Mouse (Mus musculus): ENCODE data around the gene Pck1. TPM values are rescaled to one million over a fixed set of nuclear protein-coding genes. Genes with fewer than 3 reads are reported as not detected.

The Pck1 gene
- total and polyA plus RNA-seq, 3 experiments = 18.0 to 35.3 (median 20.5) TPM

DNA sequence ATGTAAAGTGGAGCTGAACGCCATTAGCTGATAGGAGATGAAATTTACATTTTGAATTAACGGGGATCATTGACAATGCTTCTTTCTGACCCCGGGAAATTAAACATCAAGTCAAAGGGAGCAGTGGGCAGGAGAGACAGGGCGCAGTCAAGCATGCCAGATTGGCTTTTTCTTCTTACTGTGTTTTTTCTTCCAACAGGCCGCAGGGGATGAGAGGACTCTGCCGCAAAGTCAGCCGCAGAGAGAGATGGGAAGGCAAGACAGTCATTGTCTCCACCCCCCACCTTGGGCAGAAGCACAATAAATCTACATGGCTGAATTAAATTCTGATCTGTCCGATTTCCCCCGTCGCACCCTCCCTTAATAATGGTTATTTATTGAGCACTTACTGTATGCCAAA, 12.5 kb downstream of the Pck1 start:
- Histone ChIP-seq H3K27me3 (ENCODE audit: control insufficient read depth, insufficient read depth, low read length) (no peaks in the 10 kb centered on the region), H3K4me3 (no peak overlapping the region), H3K79me2 (replicated peaks; ENCODE audit: control insufficient read depth, insufficient read depth, low read length) (no peaks in the 10 kb centered on the region), H3K4me1 (ENCODE audit: control insufficient read depth, insufficient read depth, low read length) (no peaks in the 10 kb centered on the region), H3K27ac (no peak overlapping the region), H3K36me3 (ENCODE audit: control insufficient read depth, insufficient read depth, low read length) (no peaks in the 10 kb centered on the region), H3K9ac (ENCODE audit: low read depth, low read length) (no peak overlapping the region)
- WGBS = 88% methylated on average over 10 of the region's 10 CpGs
- DNase-seq = no peak
- TF ChIP-seq EP300 (IDR thresholded peaks at IDR 0.05; ENCODE audit: insufficient read depth, low read depth, low read length) (no peak), CTCF (IDR thresholded peaks at IDR 0.05) (no peak), POLR2A (IDR thresholded peaks at IDR 0.05; ENCODE audit: insufficient read depth, low read depth, low read length) (no peak)
- intact Hi-C loops (cut with DNase I) = loop anchor here (2.0 kb wide), 1 partner anchor 19 kb away; no protein-coding TSS in a partner anchor

DNA sequence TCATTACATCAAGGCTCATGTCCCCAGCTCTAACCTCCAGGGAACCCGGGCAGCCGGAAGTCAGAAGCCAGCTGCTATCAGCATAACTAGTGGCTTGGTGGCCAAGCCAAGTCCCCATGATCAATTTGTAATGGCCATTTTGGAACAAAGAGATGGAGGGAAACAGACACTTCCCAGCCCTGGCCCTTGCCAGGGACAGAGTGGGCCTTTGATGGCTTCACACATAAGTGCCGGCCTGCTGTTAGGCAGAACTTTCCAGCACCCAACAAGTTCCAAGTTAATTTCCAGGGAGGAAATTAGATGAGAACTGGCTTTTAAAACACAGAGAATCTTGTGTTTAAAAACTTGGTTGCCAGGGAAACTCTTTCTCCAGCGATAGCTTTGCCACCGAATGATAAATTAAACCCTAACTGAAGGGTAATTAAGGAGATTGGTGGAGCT, 15.6 kb downstream of the Pck1 start:
- Histone ChIP-seq H3K9ac (ENCODE audit: low read depth, low read length) (no peak overlapping the region), H3K4me3 (no peak overlapping the region), H3K36me3 (ENCODE audit: control insufficient read depth, insufficient read depth, low read length) (no peaks in the 10 kb centered on the region), H3K79me2 (replicated peaks; ENCODE audit: control insufficient read depth, insufficient read depth, low read length) (no peaks in the 10 kb centered on the region), H3K27ac (no peak overlapping the region), H3K4me1 (ENCODE audit: control insufficient read depth, insufficient read depth, low read length) (peaks cover 2% of the 10 kb centered on the region; the same call in 1 of the 2 replicates), H3K27me3 (ENCODE audit: control insufficient read depth, insufficient read depth, low read length) (no peaks in the 10 kb centered on the region)
- DNase-seq = peak; percentile 36 to 56
- no peak for TF ChIP-seq POLR2A (IDR thresholded peaks at IDR 0.05; ENCODE audit: insufficient read depth, low read depth, low read length)
- no peak for TF ChIP-seq EP300 (IDR thresholded peaks at IDR 0.05; ENCODE audit: insufficient read depth, low read depth, low read length)
- no peak for TF ChIP-seq CTCF (IDR thresholded peaks at IDR 0.05)
- intact Hi-C loops (cut with DNase I) = no loop called here
- WGBS = 62% methylated on average over 5 of the region's 5 CpGs

DNA sequence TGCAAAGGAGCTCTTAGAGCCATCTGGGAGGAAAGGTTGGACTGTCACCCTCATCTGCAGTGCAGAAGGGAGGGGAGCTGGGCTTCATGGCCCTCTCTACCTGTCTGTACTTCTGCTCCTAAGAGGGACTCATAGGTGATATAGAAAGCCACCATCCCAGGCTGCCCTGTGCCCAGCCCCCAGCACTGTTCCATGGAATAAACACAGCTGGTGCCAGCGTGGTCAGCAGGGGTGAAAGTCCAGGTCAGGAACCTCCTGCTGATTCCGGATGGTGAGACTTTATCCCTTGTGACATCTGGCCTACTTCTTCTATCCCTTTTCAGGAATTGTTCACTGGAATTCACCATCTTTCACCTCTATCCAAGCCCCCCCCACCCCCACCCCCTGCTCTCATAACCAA, 17.2 kb downstream of the Pck1 start:
- no peak overlapping the region for H3K27ac ChIP-seq
- H3K36me3 ChIP-seq (ENCODE audit: control insufficient read depth, insufficient read depth, low read length) = no peaks in the 10 kb centered on the region
- peaks cover 2% of the 10 kb centered on the region; the same call in 1 of the 2 replicates for H3K4me1 ChIP-seq (ENCODE audit: control insufficient read depth, insufficient read depth, low read length)
- no peak overlapping the region for H3K4me3 ChIP-seq
- no peak overlapping the region for H3K9ac ChIP-seq (ENCODE audit: low read depth, low read length)
- 68% methylated on average over 2 of the region's 2 CpGs for WGBS
- intact Hi-C loops (cut with DNase I) = loop anchor here (10.0 kb wide), 1 partner anchor 155 kb away; no protein-coding TSS in a partner anchor
- DNase-seq = no peak
- no peaks in the 10 kb centered on the region for H3K27me3 ChIP-seq (ENCODE audit: control insufficient read depth, insufficient read depth, low read length)
- H3K79me2 ChIP-seq (replicated peaks; ENCODE audit: control insufficient read depth, insufficient read depth, low read length) = no peaks in the 10 kb centered on the region
- no peak for TF ChIP-seq POLR2A (IDR thresholded peaks at IDR 0.05; ENCODE audit: insufficient read depth, low read depth, low read length)
- TF ChIP-seq EP300 (IDR thresholded peaks at IDR 0.05; ENCODE audit: insufficient read depth, low read depth, low read length) = no peak
- no peak for TF ChIP-seq CTCF (IDR thresholded peaks at IDR 0.05)

GRCm38 (mm10) chr2:173170715-173171114, 17.9 kb downstream of the Pck1 start:
- H3K27me3 ChIP-seq (ENCODE audit: control insufficient read depth, insufficient read depth, low read length) = no peaks in the 10 kb centered on the region
- H3K4me3 ChIP-seq = no peak overlapping the region
- no peaks in the 10 kb centered on the region for H3K79me2 ChIP-seq (replicated peaks; ENCODE audit: control insufficient read depth, insufficient read depth, low read length)
- peak in 1 of 2 experiments; percentile 18 for DNase-seq
- no peak overlapping the region for H3K9ac ChIP-seq (ENCODE audit: low read depth, low read length)
- no peaks in the 10 kb centered on the region for H3K36me3 ChIP-seq (ENCODE audit: control insufficient read depth, insufficient read depth, low read length)
- no peak overlapping the region for H3K27ac ChIP-seq
- H3K4me1 ChIP-seq (ENCODE audit: control insufficient read depth, insufficient read depth, low read length) = peaks cover 2% of the 10 kb centered on the region; the same call in 1 of the 2 replicates
- no peak for TF ChIP-seq POLR2A (IDR thresholded peaks at IDR 0.05; ENCODE audit: insufficient read depth, low read depth, low read length)
- TF ChIP-seq CTCF (IDR thresholded peaks at IDR 0.05) = peak; percentile 50
- intact Hi-C loops (cut with DNase I) = loop anchor here (10.0 kb wide), 1 partner anchor 156 kb away; no protein-coding TSS in a partner anchor
- 77% methylated on average over 2 of the region's 2 CpGs for WGBS

- Histone ChIP-seq H3K36me3 (ENCODE audit: control insufficient read depth, insufficient read depth, low read length) (no peaks in the 10 kb centered on the region), H3K27ac (no peak overlapping the region), H3K4me1 (ENCODE audit: control insufficient read depth, insufficient read depth, low read length) (peaks cover 2% of the 10 kb centered on the region; the same call in 1 of the 2 replicates), H3K9ac (ENCODE audit: low read depth, low read length) (0 out of 2 replicates have a peak overlapping the region, but pooled peaks have one; percentile 8), H3K4me3 (no peak overlapping the region), H3K79me2 (replicated peaks; ENCODE audit: control insufficient read depth, insufficient read depth, low read length) (no peaks in the 10 kb centered on the region), H3K27me3 (ENCODE audit: control insufficient read depth, insufficient read depth, low read length) (no peaks in the 10 kb centered on the region)
- peak in 1 of 2 experiments; percentile 28 for DNase-seq
- TF ChIP-seq CTCF (IDR thresholded peaks at IDR 0.05) (no peak), EP300 (IDR thresholded peaks at IDR 0.05; ENCODE audit: insufficient read depth, low read depth, low read length) (no peak), POLR2A (IDR thresholded peaks at IDR 0.05; ENCODE audit: insufficient read depth, low read depth, low read length) (no peak)
- intact Hi-C loops (cut with DNase I) = loop anchor here (10.0 kb wide), 1 partner anchor 157 kb away; no protein-coding TSS in a partner anchor
- WGBS = 9% methylated on average over 30 of the region's 30 CpGs
Measured at GRCm38 (mm10) chr2:173171470-173171869, 18.6 kb downstream of the Pck1 start.

DNA sequence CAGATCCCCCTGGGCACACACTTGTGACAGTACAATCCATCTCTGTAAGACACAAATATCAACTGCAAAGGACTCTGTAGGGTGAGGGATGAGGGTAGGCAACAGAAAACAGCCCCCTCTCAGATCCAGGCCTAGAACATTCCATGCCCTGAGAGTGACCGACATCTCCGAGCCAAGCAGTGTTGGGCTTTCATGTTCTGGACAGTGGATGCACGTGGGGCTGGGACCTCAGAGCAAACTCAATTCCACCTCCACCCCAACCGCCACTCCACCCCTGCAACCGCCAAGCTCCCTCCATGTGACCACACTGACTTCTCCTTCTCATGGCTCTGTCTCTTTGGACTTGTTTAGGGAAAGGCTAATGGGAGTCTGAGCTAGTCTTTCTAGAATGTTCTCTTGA, 19.1 kb downstream of the Pck1 start:
- H3K4me3 ChIP-seq = no peak overlapping the region

More for the DNA sequence above, 19.1 kb downstream of the Pck1 start:
- intact Hi-C loops (cut with DNase I) = loop anchor here (10.0 kb wide), 1 partner anchor 157 kb away; no protein-coding TSS in a partner anchor
- TF ChIP-seq POLR2A (IDR thresholded peaks at IDR 0.05; ENCODE audit: insufficient read depth, low read depth, low read length) (no peak), EP300 (IDR thresholded peaks at IDR 0.05; ENCODE audit: insufficient read depth, low read depth, low read length) (no peak)
- Histone ChIP-seq H3K79me2 (replicated peaks; ENCODE audit: control insufficient read depth, insufficient read depth, low read length) (no peaks in the 10 kb centered on the region), H3K4me1 (ENCODE audit: control insufficient read depth, insufficient read depth, low read length) (peaks cover 2% of the 10 kb centered on the region; the same call in 1 of the 2 replicates), H3K27me3 (ENCODE audit: control insufficient read depth, insufficient read depth, low read length) (no peaks in the 10 kb centered on the region), H3K9ac (ENCODE audit: low read depth, low read length) (no peak overlapping the region), H3K27ac (no peak overlapping the region), H3K36me3 (ENCODE audit: control insufficient read depth, insufficient read depth, low read length) (no peaks in the 10 kb centered on the region)
- WGBS = 87% methylated on average over 5 of the region's 5 CpGs
- peak in 1 of 2 experiments; percentile 14 for DNase-seq

All from heart, adult 2 months (tissue).